Comparison of ENCODE assay signal across 21 mouse cellular contexts in genomic region chr13:76515896-76516295, GRCm38 (mm10).
DNase-seq lines count a peak whose midpoint lies in the region; ATAC-seq and TF ChIP-seq lines count a peak whose summit lies in the region.
"Had no signal": no experiment of that assay in that cellular context is flagged by ENCODE, and none has a peak within 500 bp of the region (broad histone marks: within the 10 kb centered on the region; RNA-seq: fewer than 3 reads in every experiment).

No protein-coding gene starts in this region.

- peak; percentile 68 for DNase-seq in 3T3-L1 (ENCODE audit: low read depth, low spot score)
- DNase-seq in brain, adult 2 months (ENCODE audit: low read depth, low spot score): peak; percentile 32
- DNase-seq in cerebellum, adult 9-10 months: no peak
- DNase-seq in hindbrain, postnatal 0 days (ENCODE audit: low spot score): no peak
- DNase-seq: adrenal gland, adult 8-10 months; adrenal gland, postnatal 14 days; adrenal gland, postnatal 36 days; B cell, adult 2 months; cerebellum, adult 11-12 months; cerebellum, adult 2 months; cerebellum, adult 9-11 months; cerebellum, postnatal 14 days; cerebellum, postnatal 36 days; embryo, embryonic 11 days; forebrain, postnatal 0 days had no signal

- H3K9me3 ChIP-seq in hindbrain, postnatal 0 days (ENCODE audit: low read length): no peaks in the 10 kb centered on the region
- H3K9me3 ChIP-seq: embryonic facial prominence, embryonic 13.5 days; embryonic facial prominence, embryonic 15.5 days; forebrain, embryonic 13.5 days; forebrain, embryonic 15.5 days had no signal

- H3K4me1 ChIP-seq in hindbrain, postnatal 0 days (ENCODE audit: insufficient read depth, low read length): no peaks in the 10 kb centered on the region
- H3K4me1 ChIP-seq: embryonic facial prominence, embryonic 13.5 days; embryonic facial prominence, embryonic 15.5 days; forebrain, embryonic 13.5 days; forebrain, embryonic 15.5 days had no signal

- ATAC-seq in hindbrain, postnatal 0 days: no peak
- ATAC-seq: activated CD4-positive, CD25-positive, alpha-beta regulatory T cell, adult 4 months; forebrain, embryonic 13.5 days; forebrain, embryonic 15.5 days; forebrain, postnatal 0 days had no signal

- no peaks in the 10 kb centered on the region for H3K79me3 ChIP-seq in C2C12 (ENCODE audit: low read depth)

- H3K9ac ChIP-seq in hindbrain, postnatal 0 days (replicated peaks; ENCODE audit: low read length): no peak overlapping the region
- H3K9ac ChIP-seq: embryonic facial prominence, embryonic 13.5 days; embryonic facial prominence, embryonic 15.5 days; forebrain, embryonic 13.5 days; forebrain, embryonic 15.5 days; forebrain, postnatal 0 days had no signal

- no peak overlapping the region for H3ac ChIP-seq in C2C12 (ENCODE audit: control insufficient read depth, insufficient read length, low read depth)

- TF ChIP-seq CTCF in C2C12 (IDR thresholded peaks at IDR 0.05; ENCODE audit: control insufficient read depth, insufficient read depth, insufficient read length): no peak
- no peak for TF ChIP-seq CTCF in hindbrain, postnatal 0 days (IDR thresholded peaks at IDR 0.05; ENCODE audit: low read depth)

- no peaks in the 10 kb centered on the region for H3K36me3 ChIP-seq in C2C12 (ENCODE audit: control insufficient read depth, insufficient read depth)
- no peaks in the 10 kb centered on the region for H3K36me3 ChIP-seq in hindbrain, postnatal 0 days (ENCODE audit: insufficient read depth, low read length)
- H3K36me3 ChIP-seq: embryonic facial prominence, embryonic 13.5 days; embryonic facial prominence, embryonic 15.5 days; forebrain, embryonic 15.5 days had no signal

- no peak overlapping the region for H3K27ac ChIP-seq in hindbrain, postnatal 0 days
- H3K27ac ChIP-seq: embryonic facial prominence, embryonic 13.5 days; embryonic facial prominence, embryonic 15.5 days; forebrain, embryonic 13.5 days; forebrain, embryonic 15.5 days had no signal

- no peak overlapping the region for H3K4me2 ChIP-seq in hindbrain, postnatal 0 days (ENCODE audit: low read depth, low read length)
- H3K4me2 ChIP-seq: embryonic facial prominence, embryonic 13.5 days; embryonic facial prominence, embryonic 15.5 days; forebrain, embryonic 13.5 days; forebrain, embryonic 15.5 days had no signal

- H3K4me3 ChIP-seq in C2C12 (ENCODE audit: insufficient read depth, poor library complexity, severe bottlenecking): no peak overlapping the region
- no peak overlapping the region for H3K4me3 ChIP-seq in hindbrain, postnatal 0 days (ENCODE audit: low read length)
- H3K4me3 ChIP-seq: embryonic facial prominence, embryonic 13.5 days; embryonic facial prominence, embryonic 15.5 days; forebrain, embryonic 13.5 days; forebrain, embryonic 15.5 days had no signal

- no peaks in the 10 kb centered on the region for H3K79me2 ChIP-seq in C2C12 (ENCODE audit: control insufficient read depth, insufficient read depth)

- 82% methylated on average over 2 of the region's 2 CpGs for WGBS in hindbrain, postnatal 0 days

- H3K27me3 ChIP-seq in C2C12 (ENCODE audit: control insufficient read depth, insufficient read depth, insufficient read length): no peaks in the 10 kb centered on the region
- no peaks in the 10 kb centered on the region for H3K27me3 ChIP-seq in hindbrain, postnatal 0 days (ENCODE audit: insufficient read depth, low read length)
- H3K27me3 ChIP-seq: embryonic facial prominence, embryonic 13.5 days; embryonic facial prominence, embryonic 15.5 days; forebrain, embryonic 13.5 days; forebrain, embryonic 15.5 days had no signal

TF ChIP-seq in C2C12, 6 proteins besides CTCF, POLR2A, EP300 and RAD21:
- TF ChIP-seq MYOD1 (IDR thresholded peaks at IDR 0.05; ENCODE audit: control insufficient read depth, insufficient read length, low read depth) (peak; percentile 83), MAX (IDR thresholded peaks at IDR 0.05) (no peak), FOSL1 (IDR thresholded peaks at IDR 0.05; ENCODE audit: insufficient read depth, low read length, poor library complexity, severe bottlenecking) (no peak), CEBPB (IDR thresholded peaks at IDR 0.05; ENCODE audit: low read depth) (no peak), USF1 (IDR thresholded peaks at IDR 0.05; ENCODE audit: low read depth) (no peak)

Comparison
In these comparisons a context has a peak if more than half of its experiments do, and no peak if none do; other contexts are left out.
1. DNase-seq: peak in 3T3-L1 (single experiment) and brain, adult 2 months (single experiment); none in cerebellum, adult 9-10 months (single experiment) and hindbrain, postnatal 0 days (single experiment).